Mouse (Mus musculus) lung, postnatal 0 days (tissue): ENCODE measurements around the gene Dtymk. TPM values are rescaled to one million over a fixed set of nuclear protein-coding genes. Genes with fewer than 3 reads are reported as not detected.

ENCODE experiments used
- ATAC-seq: fragments of 200-750 bp; cut with Nextera tagmentation; 2 replicates; pipeline ENCODE4 v1.8.0; 2017; ENCODE audit warnings: moderate library complexity
- DNase-seq: peaks from one replicate; pipeline ENCODE4 v3.0.0-alpha.2; 2016; ENCODE audit warnings: low spot score
- H3K27ac ChIP-seq: fragments of 300-500 bp; sonication (generic); 2 replicates; pipeline ENCODE4 v1.5.1; 2014; ENCODE audit warnings: antibody characterized with exemption, mild to moderate bottlenecking, low read length, mixed read lengths
- H3K27me3 ChIP-seq: fragments of 300-500 bp; sonication (generic); replicated peaks from 2 replicates; pipeline ENCODE4 v1.6.1; 2014; ENCODE audit warnings: low read length, mixed read lengths; ENCODE audit not compliant: insufficient read depth
- H3K36me3 ChIP-seq: fragments of 300-500 bp; sonication (generic); 2 replicates; pipeline ENCODE4 v1.6.1; 2014; ENCODE audit warnings: low read length, mixed read lengths; ENCODE audit not compliant: insufficient read depth
- H3K4me1 ChIP-seq: fragments of 300-500 bp; sonication (generic); 2 replicates; pipeline ENCODE4 v1.6.1; 2014; ENCODE audit warnings: antibody characterized with exemption, low read depth, low read length, mixed read lengths; ENCODE audit not compliant: insufficient read depth
- H3K4me2 ChIP-seq: fragments of 300-500 bp; sonication (generic); replicated peaks from 2 replicates; pipeline ENCODE4 v1.6.1; 2014; ENCODE audit warnings: low read depth, mild to moderate bottlenecking, low read length, moderate library complexity, mixed read lengths
- H3K4me3 ChIP-seq: fragments of 300-500 bp; sonication (generic); 2 replicates; pipeline ENCODE4 v1.5.1; 2014; ENCODE audit warnings: low read depth, low read length
- H3K9ac ChIP-seq: fragments of 300-500 bp; sonication (generic); replicated peaks from 2 replicates; pipeline ENCODE4 v1.6.1; 2014; ENCODE audit warnings: low read depth, mild to moderate bottlenecking
- H3K9me3 ChIP-seq: fragments of 300-500 bp; sonication (generic); 2 replicates; pipeline ENCODE4 v1.6.1; 2016; ENCODE audit warnings: low read length, mixed read lengths
- CTCF ChIP-seq: IDR thresholded peaks from 2 replicates; pipeline ENCODE4 v1.5.1; 2016; ENCODE audit warnings: antibody characterized with exemption, mild to moderate bottlenecking
- EP300 ChIP-seq: IDR thresholded peaks from 2 replicates; pipeline ENCODE4 v1.6.1; 2016; ENCODE audit warnings: antibody characterized with exemption, mild to moderate bottlenecking, control low read depth
- WGBS: fragments of 180-500 bp; shearing (Covaris S2); extraction: QIAGEN DNeasy Blood & Tissue Kit; methylation state at CpG from one replicate; pipeline ENCODE4 v1.1.7; 2014; 5-methylcytosine and 5-hydroxymethylcytosine counted together
- polyA plus RNA-seq: library from polyadenylated mRNA; unstranded; fragments of >200 nt; fragmentation: Nextera tagmentation; extraction: Ambion mirVana; gene quantifications from 2 replicates; pipeline ENCODE4 v1.2.1, GENCODE M21; 2015

Dtymk gene
- polyA plus RNA-seq, 1 experiment from 2014 or later: 71.6 TPM

DNA sequence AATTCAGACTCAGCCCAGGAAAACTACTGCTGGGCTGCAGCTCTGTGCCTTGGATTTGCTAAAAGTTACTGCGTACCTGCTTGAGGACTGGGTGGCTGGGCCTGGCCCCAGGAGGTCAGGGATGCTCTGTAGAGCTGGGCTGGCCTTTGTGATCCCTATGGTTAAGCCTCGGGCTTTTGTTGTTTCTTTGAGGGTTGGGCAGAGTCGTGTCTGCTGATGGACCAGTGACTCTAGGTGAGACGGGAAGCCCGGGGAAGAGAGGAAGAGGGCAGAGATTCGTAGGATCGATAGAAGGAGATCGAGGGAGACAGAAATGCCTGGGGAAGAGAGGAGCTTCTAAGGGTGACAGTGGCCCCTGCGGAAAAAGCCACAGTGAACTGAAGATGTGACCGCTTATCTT is 22.9 kb upstream of the Dtymk start, which contains the start of gene D2hgdh:
D2hgdh (plus strand) TSS at position 301 of the 400 bp plus-strand sequence.
- peak; percentile 6 for ATAC-seq

DNA sequence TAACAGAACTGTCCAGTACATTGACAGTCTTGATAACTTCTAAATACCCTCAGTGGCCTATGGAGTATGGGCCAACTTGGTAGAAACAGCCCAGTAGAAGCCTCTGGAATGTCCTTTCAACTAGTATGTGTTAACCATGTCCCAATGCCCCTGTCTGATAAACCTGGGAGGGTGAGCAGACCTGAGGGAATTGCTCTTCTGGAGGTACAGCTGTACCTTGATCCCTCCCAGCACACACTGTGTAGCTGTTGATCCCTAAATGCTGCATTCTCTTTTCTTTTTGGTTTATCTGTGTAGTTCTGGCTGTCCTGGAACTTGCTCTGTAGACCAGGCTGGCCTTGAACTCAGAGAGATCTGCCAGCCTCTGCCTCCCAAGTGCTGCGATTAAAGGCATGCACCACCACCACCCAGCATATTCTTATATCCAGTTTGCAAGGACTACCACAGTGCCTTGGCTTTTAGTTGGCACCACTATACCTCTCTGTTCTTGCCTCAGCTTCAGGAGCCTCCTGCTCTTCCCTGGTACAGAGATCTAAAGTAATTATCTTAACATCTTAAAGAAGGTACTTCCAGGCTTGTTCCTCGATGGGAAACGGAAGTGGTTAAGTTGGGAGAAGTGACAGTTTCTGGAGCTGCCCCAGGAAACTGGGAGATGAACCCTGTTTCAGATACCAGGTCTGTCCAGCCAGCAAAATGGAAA is 22.2 kb upstream of the Dtymk start:
- 61% methylated on average over 3 of the region's 3 CpGs for WGBS
- 0 out of 2 replicates have a peak overlapping the region, but pooled peaks have one; percentile 57 for H3K4me3 ChIP-seq
- no peak for TF ChIP-seq EP300
- TF ChIP-seq CTCF: no peak
- H3K4me2 ChIP-seq: no peak overlapping the region
- H3K4me1 ChIP-seq: peaks cover 11% of the 10 kb centered on the region; the same call in 1 of the 2 replicates
- DNase-seq: no peak
- H3K9ac ChIP-seq: peak overlapping the region; percentile 62
- no peaks in the 10 kb centered on the region for H3K27me3 ChIP-seq
- H3K9me3 ChIP-seq: no peaks in the 10 kb centered on the region
- peaks cover 10% of the 10 kb centered on the region; the same call in 1 of the 2 replicates for H3K36me3 ChIP-seq
- peak overlapping the region; percentile 96 for H3K27ac ChIP-seq
- no peak for ATAC-seq

More for the DNA sequence above, 22.9 kb upstream of the Dtymk start, which contains the start of gene D2hgdh:
- Histone ChIP-seq H3K4me1 (peaks cover 11% of the 10 kb centered on the region; the same call in 1 of the 2 replicates), H3K36me3 (peaks cover 3% of the 10 kb centered on the region; the same call in 1 of the 2 replicates), H3K9ac (peak within 1 kb of the TSS; percentile 62), H3K9me3 (no peaks in the 10 kb centered on the region), H3K4me2 (peak within 1 kb of the TSS; percentile 65), H3K27me3 (no peaks in the 10 kb centered on the region), H3K4me3 (peak within 1 kb of the TSS; percentile 57), H3K27ac (peak within 1 kb of the TSS; percentile 96)
- WGBS: 8% methylated on average over 10 of the region's 10 CpGs
- TF ChIP-seq EP300: no peak
- no peak for TF ChIP-seq CTCF
- no peak for DNase-seq

DNA sequence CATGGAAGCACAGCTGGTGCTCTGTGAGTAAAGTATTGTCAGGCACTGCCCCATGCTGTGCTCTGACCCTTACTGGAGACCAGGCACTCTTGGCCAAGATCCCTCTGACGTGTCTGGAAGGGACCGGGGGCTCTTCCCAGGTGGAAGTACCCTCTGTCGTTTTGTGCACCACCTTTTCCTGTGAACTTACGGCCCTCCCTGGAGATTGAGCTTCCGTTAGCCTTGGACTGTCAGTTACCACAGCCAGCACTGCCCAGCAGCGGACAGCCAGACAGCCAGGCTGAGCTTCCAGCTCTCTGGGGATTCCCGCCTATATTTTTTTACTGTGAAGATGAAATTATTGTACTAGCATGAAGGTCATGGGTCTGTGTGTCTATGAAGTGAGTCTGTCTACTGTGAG is 17.0 kb upstream of the Dtymk start:
- 82% methylated on average over 7 of the region's 7 CpGs for WGBS
- Histone ChIP-seq H3K9me3 (no peaks in the 10 kb centered on the region), H3K4me2 (no peak overlapping the region), H3K36me3 (peaks cover 48% of the 10 kb centered on the region), H3K27ac (no peak overlapping the region), H3K4me1 (no peaks in the 10 kb centered on the region), H3K4me3 (no peak overlapping the region), H3K27me3 (no peaks in the 10 kb centered on the region), H3K9ac (no peak overlapping the region)
- DNase-seq: no peak
- TF ChIP-seq EP300 (no peak), CTCF (no peak)
- no peak for ATAC-seq

GRCm38 (mm10) chr1:93817823-93818532 is 16.2 kb upstream of the Dtymk start:
- Histone ChIP-seq H3K4me2 (no peak overlapping the region), H3K4me1 (no peaks in the 10 kb centered on the region), H3K27ac (no peak overlapping the region), H3K9ac (no peak overlapping the region), H3K9me3 (no peaks in the 10 kb centered on the region), H3K4me3 (no peak overlapping the region), H3K36me3 (peaks cover 55% of the 10 kb centered on the region), H3K27me3 (no peaks in the 10 kb centered on the region)
- ATAC-seq: no peak
- no peak for TF ChIP-seq EP300
- no peak for TF ChIP-seq CTCF
- DNase-seq: no peak
- 92% methylated on average over 8 of the region's 8 CpGs for WGBS

- ATAC-seq (no peak), DNase-seq (no peak)
- Histone ChIP-seq H3K4me3 (no peak overlapping the region), H3K9ac (no peak overlapping the region), H3K9me3 (no peaks in the 10 kb centered on the region), H3K4me2 (no peak overlapping the region), H3K36me3 (peaks cover 49% of the 10 kb centered on the region; the same call in 1 of the 2 replicates), H3K27me3 (no peaks in the 10 kb centered on the region), H3K27ac (no peak overlapping the region), H3K4me1 (no peaks in the 10 kb centered on the region)
- 85% methylated on average over 8 of the region's 8 CpGs for WGBS
- no peak for TF ChIP-seq EP300
- no peak for TF ChIP-seq CTCF
Observed at GRCm38 (mm10) chr1:93811495-93812039, 9.8 kb upstream of the Dtymk start.

DNA sequence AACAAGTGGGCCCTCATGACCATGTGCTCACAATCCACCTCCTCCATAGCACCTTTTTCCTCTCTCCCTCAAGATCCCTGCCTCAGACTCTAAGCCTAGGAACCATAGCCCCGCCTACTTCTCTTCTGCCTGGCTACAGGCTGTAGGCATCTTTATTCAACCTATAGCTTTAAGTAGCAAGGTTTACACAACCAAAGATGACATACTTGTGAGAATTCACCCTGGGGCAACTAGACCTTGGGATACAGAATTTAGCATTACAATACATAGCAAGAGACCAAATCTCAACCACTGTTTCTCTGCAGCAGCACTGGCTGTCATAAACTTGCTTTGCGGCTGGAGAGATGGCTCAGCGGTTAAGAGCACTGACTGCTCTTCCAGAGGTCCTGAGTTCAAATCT is 8.3 kb upstream of the Dtymk start:
- 96% methylated on average over 3 of the region's 3 CpGs for WGBS
- no peak overlapping the region for H3K27ac ChIP-seq
- ATAC-seq: no peak
- no peaks in the 10 kb centered on the region for H3K27me3 ChIP-seq
- TF ChIP-seq CTCF (no peak), EP300 (no peak)
- no peak for DNase-seq
- H3K9me3 ChIP-seq: no peaks in the 10 kb centered on the region
- no peak overlapping the region for H3K4me2 ChIP-seq
- H3K36me3 ChIP-seq: peaks cover 37% of the 10 kb centered on the region; the same call in 1 of the 2 replicates
- no peaks in the 10 kb centered on the region for H3K4me1 ChIP-seq
- no peak overlapping the region for H3K9ac ChIP-seq
- no peak overlapping the region for H3K4me3 ChIP-seq
